Mouse (Mus musculus) heart, postnatal 14 days (tissue): ENCODE data around the gene Fbxo30. TPM values are rescaled to one million over a fixed set of nuclear protein-coding genes. Genes with fewer than 3 reads are reported as not detected.
"Not testable (repeated sequence)": the region's sequence is repeated elsewhere in the genome, so short reads cannot be mapped to it uniquely, and the experiment has no call there.

Experiments used
- DNase-seq, 2 experiments: peaks; one replicate each; pipeline ENCODE4 v3.0.0; 2021 to 2022
- intact Hi-C: fragments of 180-260 bp; cut with DNase I; formaldehyde crosslinking; loops from one replicate; pipeline ENCODE4 v1.15.1; 2025
- long read RNA-seq, 2 experiments: library from polyadenylated mRNA; stranded (forward); transcript quantifications; one replicate each; pipeline ENCODE4 v2.0.0; 2021
- total RNA-seq, 2 experiments: library from RNA; stranded (reverse); gene quantifications; 2 replicates each; pipeline ENCODE4 v1.2.3; 2021

Fbxo30 gene
- total RNA-seq = 10 to 100 TPM; 26.1 to 27.4 TPM
- long read RNA-seq, experiment 1, full-length matches to known transcripts = 24 of 25 reads
- long read RNA-seq, experiment 1, partial matches to known transcripts = 0 of 25 reads
- long read RNA-seq, experiment 1, other reads (novel, unspliced or antisense) = 1 of 25 reads
- long read RNA-seq, experiment 2, full-length matches to known transcripts = 26 of 31 reads
- long read RNA-seq, experiment 2, partial matches to known transcripts = 2 of 31 reads
- long read RNA-seq, experiment 2, other reads (novel, unspliced or antisense) = 3 of 31 reads

- intact Hi-C loops = loop anchor here (2.0 to 5.0 kb wide), 3 partner anchors 62 to 132 kb away; partner anchors contain the start of genes Epm2a and Shprh
- DNase-seq = peak; percentile 94 to 96
These were observed at the start of gene Fbxo30 for GRCm38 (mm10) chr10:11280578-11281463. Gene Fbxo30 (plus strand): TSS chr10:11281330.

- no peak for DNase-seq
- intact Hi-C loops = no loop called here
These were observed 47.9 kb upstream of the Fbxo30 start for GRCm38 (mm10) chr10:11233208-11233607.

- intact Hi-C loops = not testable (repeated sequence)
These were observed 38.1 kb upstream of the Fbxo30 start for GRCm38 (mm10) chr10:11242988-11243387.

GRCm38 (mm10) chr10:11248210-11248609 lies 32.9 kb upstream of the Fbxo30 start:
- no peak for DNase-seq

More at GRCm38 (mm10) chr10:11242988-11243387, 38.1 kb upstream of the Fbxo30 start:
- DNase-seq = not testable (repeated sequence)

GRCm38 (mm10) chr10:11250247-11250997 lies 30.7 kb upstream of the Fbxo30 start:
- no peak for DNase-seq
- intact Hi-C loops = no loop called here

More at GRCm38 (mm10) chr10:11248210-11248609, 32.9 kb upstream of the Fbxo30 start:
- intact Hi-C loops = no loop called here

GRCm38 (mm10) chr10:11253581-11253980 lies 27.5 kb upstream of the Fbxo30 start:
- intact Hi-C loops, DNase-seq: not testable (repeated sequence)

- intact Hi-C loops = no loop called here
- DNase-seq = no peak
These were observed 21.0 kb upstream of the Fbxo30 start for GRCm38 (mm10) chr10:11260119-11260518.

- intact Hi-C loops, DNase-seq: not testable (repeated sequence)
These were observed 18.8 kb upstream of the Fbxo30 start for GRCm38 (mm10) chr10:11262292-11262691.

GRCm38 (mm10) chr10:11263795-11264194 lies 17.3 kb upstream of the Fbxo30 start:
- DNase-seq, intact Hi-C loops: not testable (repeated sequence)

GRCm38 (mm10) chr10:11269165-11269564 lies 12.0 kb upstream of the Fbxo30 start:
- DNase-seq = no peak
- intact Hi-C loops = no loop called here

GRCm38 (mm10) chr10:11274431-11274830 lies 6.7 kb upstream of the Fbxo30 start:
- intact Hi-C loops = no loop called here
- peak; percentile 14 to 38 for DNase-seq

- DNase-seq = no peak
- intact Hi-C loops = loop anchor here (2.0 to 5.0 kb wide), 3 partner anchors 63 to 131 kb away; partner anchors contain the start of genes Epm2a and Shprh
These were observed 924 bp upstream of the Fbxo30 start for GRCm38 (mm10) chr10:11280235-11280577.

- intact Hi-C loops = loop anchor here (2.0 to 5.0 kb wide), 3 partner anchors 61 to 133 kb away; partner anchors contain the start of genes Epm2a and Shprh
- DNase-seq = peak in 1 of 2 experiments; percentile 52
These were observed 572 bp downstream of the Fbxo30 start for GRCm38 (mm10) chr10:11281498-11282305.

GRCm38 (mm10) chr10:11282306-11282631 lies 1.1 kb downstream of the Fbxo30 start:
- no peak for DNase-seq
- intact Hi-C loops = loop anchor here (5.0 kb wide), 1 partner anchor 70 kb away; no protein-coding TSS in a partner anchor

GRCm38 (mm10) chr10:11298418-11298817 lies 17.3 kb downstream of the Fbxo30 start:
- no peak for DNase-seq
- intact Hi-C loops = no loop called here

GRCm38 (mm10) chr10:11305365-11306053 lies 24.4 kb downstream of the Fbxo30 start:
- DNase-seq = peak in 1 of 2 experiments; percentile 13
- intact Hi-C loops = no loop called here

- DNase-seq = peak; percentile 11 to 29
- intact Hi-C loops = no loop called here
These were observed 24.9 kb downstream of the Fbxo30 start for GRCm38 (mm10) chr10:11306054-11306367.

GRCm38 (mm10) chr10:11309866-11310265 lies 28.7 kb downstream of the Fbxo30 start:
- DNase-seq = no peak
- intact Hi-C loops = no loop called here

GRCm38 (mm10) chr10:11310481-11310880 lies 29.4 kb downstream of the Fbxo30 start:
- no peak for DNase-seq
- intact Hi-C loops = no loop called here
